Mouse (Mus musculus) E14TG2a.4 (cell line): Measurements from ENCODE around the gene AY074887.

Source experiments
- CTCF ChIP-seq: conservative IDR thresholded peaks from 2 replicates; pipeline ENCODE4 v1.5.1; 2014; ENCODE audit warnings: low read length
- POU5F1 ChIP-seq: IDR thresholded peaks from 2 replicates; pipeline ENCODE4 v1.6.1; 2014; ENCODE audit warnings: low read length, borderline replicate concordance

- TF ChIP-seq CTCF (no peak), POU5F1 (no peak)
These were observed 30.9 kb downstream of the AY074887 start for GRCm38 (mm10) chr9:54919946-54920345.
